13 mouse cellular contexts compared by ENCODE assay signal in genomic region chr4:83232315-83232880, GRCm38 (mm10).
DNase-seq lines count a peak whose midpoint lies in the region; ATAC-seq and TF ChIP-seq lines count a peak whose summit lies in the region.
"Had no signal": no experiment of that assay in that cellular context is flagged by ENCODE, and none has a peak within 500 bp of the region (broad histone marks: within the 10 kb centered on the region; RNA-seq: fewer than 3 reads in every experiment).

No protein-coding gene starts in this region.

- H3K36me3 ChIP-seq in embryonic facial prominence, embryonic 15.5 days, result no peaks in the 10 kb centered on the region
- no peaks in the 10 kb centered on the region for H3K36me3 ChIP-seq in stomach, embryonic 15.5 days

- DNase-seq in left cerebral cortex, adult 2 months (ENCODE audit: extremely low spot score in 1 of 2, low spot score in 2 of 2), result no peak
- DNase-seq in left cerebral cortex, postnatal 10 days (ENCODE audit: extremely low spot score in 1 of 2, low spot score in 2 of 2), result no peak
- peak; percentile 44 for DNase-seq in cerebellum, adult 9-11 months
- no peak for DNase-seq in layer of hippocampus, adult 8-10 months (ENCODE audit: low spot score in 2 of 2)
- no peak for DNase-seq in yolk sac, embryonic 10.5 days (ENCODE audit: low spot score)
- DNase-seq: heart, adult 2 months; heart, postnatal 10 days; kidney, adult 2 months; thymus, postnatal 4 days had no signal

- ATAC-seq in embryonic facial prominence, embryonic 15.5 days (ENCODE audit: insufficient number of reproducible peaks, low FRiP score, low TSS enrichment, low read depth), result no peak
- no peak for ATAC-seq in stomach, embryonic 15.5 days (ENCODE audit: insufficient read depth, low FRiP score, low read depth)

- H3K4me3 ChIP-seq in left cerebral cortex, adult 2 months, result no peak overlapping the region
- no peak overlapping the region for H3K4me3 ChIP-seq in embryonic facial prominence, embryonic 15.5 days (replicated peaks)
- H3K4me3 ChIP-seq in stomach, embryonic 15.5 days (replicated peaks), result no peak overlapping the region
- H3K4me3 ChIP-seq: heart, adult 2 months had no signal

- no peaks in the 10 kb centered on the region for H3K27me3 ChIP-seq in embryonic facial prominence, embryonic 15.5 days
- no peaks in the 10 kb centered on the region for H3K27me3 ChIP-seq in stomach, embryonic 15.5 days (replicated peaks)
- H3K27me3 ChIP-seq: CH12.LX had no signal

- peak overlapping the region; percentile 24; the same call in 1 of the 2 replicates for H3K27ac ChIP-seq in left cerebral cortex, adult 2 months
- H3K27ac ChIP-seq in embryonic facial prominence, embryonic 15.5 days (replicated peaks), result peak overlapping the region; percentile 73
- no peak overlapping the region for H3K27ac ChIP-seq in stomach, embryonic 15.5 days
- H3K27ac ChIP-seq: heart, adult 2 months; liver, embryonic 14.5 days had no signal

- H3K9me3 ChIP-seq in embryonic facial prominence, embryonic 15.5 days (replicated peaks), result no peaks in the 10 kb centered on the region
- no peaks in the 10 kb centered on the region for H3K9me3 ChIP-seq in stomach, embryonic 15.5 days

- H3K9ac ChIP-seq in embryonic facial prominence, embryonic 15.5 days, result no peak overlapping the region
- H3K9ac ChIP-seq in stomach, embryonic 15.5 days, result no peak overlapping the region
- H3K9ac ChIP-seq: liver, embryonic 14.5 days had no signal

- peaks cover 29% of the 10 kb centered on the region for H3K4me1 ChIP-seq in embryonic facial prominence, embryonic 15.5 days
- H3K4me1 ChIP-seq in stomach, embryonic 15.5 days, result peaks cover 8% of the 10 kb centered on the region; the same call in 1 of the 2 replicates

- no peak overlapping the region for H3K4me2 ChIP-seq in embryonic facial prominence, embryonic 15.5 days (replicated peaks)
- H3K4me2 ChIP-seq in stomach, embryonic 15.5 days, result peak overlapping the region; percentile 5; the same call in 1 of the 2 replicates

- WGBS in embryonic facial prominence, embryonic 15.5 days, result 60% methylated on average over 9 of the region's 9 CpGs
- 35% methylated on average over 9 of the region's 9 CpGs for WGBS in stomach, embryonic 15.5 days

- no peak for TF ChIP-seq CTCF in left cerebral cortex, adult 2 months (IDR thresholded peaks at IDR 0.05)

- intact Hi-C loops in left cerebral cortex, adult 2 months (cut with DNase I), result no loop called here
- intact Hi-C loops in left cerebral cortex, postnatal 10 days (cut with DNase I), result no loop called here
